Mouse (Mus musculus) ovary, adult 18-20 months (tissue): ENCODE data around the gene Zc3h14.

ENCODE experiments used
- DNase-seq: peaks from one replicate; pipeline ENCODE4 v3.0.0; 2022; ENCODE audit warnings: low spot score, mixed read lengths

Zc3h14 gene

GRCm38 (mm10) chr12:98746746-98747379, at the start of gene Zc3h14:
Gene Zc3h14 (plus strand): TSS chr12:98746964.
- peak; percentile 84 for DNase-seq

DNA sequence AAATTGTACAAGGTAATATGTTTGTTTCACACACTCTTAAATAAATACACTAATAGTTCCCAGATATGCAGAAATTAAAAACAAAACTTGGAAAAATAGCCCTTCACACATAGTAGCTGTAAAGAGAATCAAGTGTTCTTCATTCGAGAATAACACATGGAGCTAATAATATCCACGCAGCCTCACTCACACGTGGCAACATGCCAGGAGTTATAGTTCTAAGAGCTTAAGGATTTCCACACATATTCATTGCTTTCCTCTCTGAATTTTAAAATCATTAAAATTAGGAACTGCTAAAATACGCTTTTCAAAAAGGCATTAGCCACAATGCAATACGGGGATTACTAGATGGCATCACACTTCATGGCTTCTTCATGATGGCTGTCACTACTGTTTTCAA, 49.6 kb upstream of the Zc3h14 start:
- DNase-seq, result no peak

- no peak for DNase-seq
These were observed 45.2 kb upstream of the Zc3h14 start for GRCm38 (mm10) chr12:98701564-98701963.

DNA sequence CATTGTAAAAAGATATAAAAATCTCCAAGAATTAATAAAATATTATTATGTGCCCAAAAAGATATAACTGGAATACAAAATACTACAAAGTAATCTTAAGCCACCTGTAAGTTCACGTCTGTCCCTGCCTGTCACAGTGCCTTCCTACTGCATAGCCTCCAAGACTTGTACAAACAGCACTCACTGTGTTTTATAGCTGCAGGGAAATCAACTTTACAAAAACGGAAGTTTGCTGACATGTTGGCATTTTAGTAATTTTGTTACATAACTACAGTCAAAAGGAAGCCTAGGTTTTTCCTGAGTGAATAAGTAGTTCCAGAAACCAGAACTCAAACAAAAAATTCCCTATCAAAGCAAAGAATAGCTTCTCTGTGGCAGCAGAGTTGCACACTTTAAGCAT, 43.2 kb upstream of the Zc3h14 start:
- no peak for DNase-seq

- no peak for DNase-seq
These were observed 42.8 kb upstream of the Zc3h14 start for GRCm38 (mm10) chr12:98703961-98704360.

DNA sequence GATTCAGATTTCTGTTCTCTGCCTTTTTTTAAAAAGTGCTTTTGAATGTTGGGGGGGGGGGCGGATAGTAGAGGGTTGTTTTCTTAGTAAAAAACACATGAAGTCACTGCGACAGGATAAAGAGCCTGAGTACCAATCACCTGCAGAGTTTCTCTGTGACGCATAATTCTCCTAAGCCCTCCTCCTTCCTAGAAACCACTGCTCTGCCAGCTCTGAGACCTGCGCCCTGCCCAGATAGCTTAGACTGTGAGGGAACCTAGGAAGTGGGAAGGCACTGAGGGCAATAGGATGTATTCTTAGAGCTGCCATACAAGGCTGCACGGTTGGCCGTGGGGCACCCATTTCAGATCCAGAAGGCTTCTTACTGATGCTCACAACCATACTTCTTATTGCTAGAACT, 33.9 kb upstream of the Zc3h14 start:
- no peak for DNase-seq

GRCm38 (mm10) chr12:98713621-98714103, 33.1 kb upstream of the Zc3h14 start:
- no peak for DNase-seq

- no peak for DNase-seq
These were observed 32.0 kb upstream of the Zc3h14 start for GRCm38 (mm10) chr12:98714757-98715156.

- no peak for DNase-seq
These were observed 30.6 kb upstream of the Zc3h14 start for GRCm38 (mm10) chr12:98716142-98716541.

DNA sequence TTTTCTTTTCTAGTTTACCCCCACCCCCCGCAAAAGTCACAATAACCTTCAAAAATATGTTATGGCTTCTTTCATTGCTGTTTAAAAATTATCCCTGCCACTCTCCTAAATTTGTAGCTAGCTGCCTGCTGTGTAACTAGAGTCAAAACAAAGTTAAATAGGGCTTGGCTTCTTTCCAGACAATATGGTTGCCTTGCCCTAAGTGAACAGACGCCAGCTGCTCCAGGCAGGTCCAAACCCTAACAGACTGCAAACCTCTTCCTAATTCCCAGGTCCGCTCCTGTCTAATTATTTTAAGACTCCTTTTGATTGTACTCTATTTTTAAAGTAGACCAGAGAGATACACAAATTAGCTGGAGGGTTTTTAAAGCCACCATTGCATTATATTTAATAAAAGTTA, 26.1 kb upstream of the Zc3h14 start:
- no peak for DNase-seq

DNA sequence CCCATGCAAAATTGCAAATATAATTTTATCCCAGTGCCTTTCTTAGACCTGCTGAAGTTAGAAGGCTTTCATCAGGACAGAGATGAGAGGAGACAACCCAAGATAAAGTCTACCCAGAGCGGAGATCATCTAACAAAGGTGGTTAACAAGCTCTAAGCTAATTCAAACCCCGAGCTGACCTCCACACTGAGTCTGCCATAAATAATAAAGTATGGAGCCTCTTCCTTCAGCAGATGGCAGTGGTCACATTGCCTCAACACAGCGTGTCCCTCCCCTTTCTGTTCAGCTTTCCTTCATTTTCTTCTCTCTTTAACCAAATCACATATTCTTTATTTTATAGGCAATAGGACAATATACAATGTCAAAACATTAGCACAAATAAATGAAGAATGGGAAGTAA, 25.7 kb upstream of the Zc3h14 start:
- DNase-seq, result no peak

DNA sequence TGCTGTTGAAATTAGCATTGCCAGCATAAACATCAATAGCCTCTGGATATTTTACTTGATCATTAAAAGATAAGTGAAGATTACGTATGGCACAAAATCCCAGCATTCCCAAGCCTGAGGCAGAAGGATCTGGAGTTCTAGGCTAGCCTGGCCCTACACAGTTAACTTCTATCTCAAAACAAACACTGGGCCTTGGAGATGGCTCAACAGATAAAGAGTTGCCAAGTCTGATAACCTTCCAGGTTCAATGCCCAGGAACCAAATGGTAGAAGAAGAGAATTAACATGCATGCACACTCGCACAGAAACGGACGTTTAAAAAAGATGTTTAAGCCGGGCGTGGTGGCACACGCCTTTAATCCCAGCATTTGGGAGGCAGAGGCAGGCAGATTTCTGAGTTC, 22.5 kb upstream of the Zc3h14 start:
- no peak for DNase-seq

DNA sequence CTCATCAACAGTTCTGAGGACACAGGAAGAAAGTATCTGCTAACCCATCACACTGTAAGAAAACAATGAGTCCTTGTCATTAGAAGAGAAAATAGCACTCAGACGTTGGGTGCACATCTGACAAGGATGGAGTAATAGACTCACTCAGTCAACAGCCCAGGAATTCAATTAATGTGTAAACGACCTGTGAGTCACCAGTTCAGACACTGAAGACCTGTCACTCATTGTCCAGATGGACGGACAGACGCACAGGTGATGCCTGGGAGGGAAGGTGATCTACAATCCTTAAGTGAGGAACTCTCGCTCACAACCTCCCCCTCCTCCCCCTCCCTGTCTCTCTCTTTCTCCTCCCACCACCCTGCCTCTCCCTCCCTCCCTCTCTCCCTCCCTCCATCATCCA, 21.8 kb upstream of the Zc3h14 start:
- no peak for DNase-seq

DNA sequence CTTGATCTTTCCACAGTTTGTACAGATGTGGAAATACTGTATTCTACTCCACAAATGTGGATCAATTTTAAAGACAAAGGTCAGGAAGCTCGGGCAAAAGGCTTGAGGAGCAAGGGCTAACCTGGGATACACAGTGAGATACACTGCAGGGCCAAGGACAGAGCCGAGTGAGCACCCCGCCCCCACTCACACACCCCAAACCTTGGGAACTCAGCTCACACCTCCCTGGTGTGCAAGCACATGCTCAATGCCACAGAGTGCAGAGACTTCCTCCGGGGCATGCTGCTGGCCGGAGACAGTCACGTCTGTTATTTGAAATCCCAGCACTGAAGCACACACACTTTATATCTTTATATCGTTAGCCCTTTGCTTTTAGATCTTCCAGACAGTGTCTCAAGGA, 20.7 kb upstream of the Zc3h14 start:
- no peak for DNase-seq

- DNase-seq, result no peak
These were observed 19.6 kb upstream of the Zc3h14 start for GRCm38 (mm10) chr12:98727186-98727585.

GRCm38 (mm10) chr12:98730682-98731081, 16.1 kb upstream of the Zc3h14 start:
- no peak for DNase-seq

GRCm38 (mm10) chr12:98733165-98733564, 13.6 kb upstream of the Zc3h14 start:
- no peak for DNase-seq

GRCm38 (mm10) chr12:98733776-98734175, 13.0 kb upstream of the Zc3h14 start:
- DNase-seq, result no peak

- peak; percentile 69 for DNase-seq
These were observed 12.4 kb upstream of the Zc3h14 start for GRCm38 (mm10) chr12:98734246-98734879.

- DNase-seq, result no peak
These were observed 11.6 kb upstream of the Zc3h14 start for GRCm38 (mm10) chr12:98734880-98735801.

GRCm38 (mm10) chr12:98736951-98737800, 9.6 kb upstream of the Zc3h14 start, which contains the start of gene Ptpn21:
Gene Ptpn21 (minus strand): TSS chr12:98737405.
- peak; percentile 50 for DNase-seq
